Mouse (Mus musculus) stomach, postnatal 0 days (tissue): ENCODE results near the gene Mc1r. TPM values are rescaled to one million over a fixed set of nuclear protein-coding genes. Genes with fewer than 3 reads are reported as not detected.

Experiments
- ATAC-seq: fragments of 200-750 bp; cut with Nextera tagmentation; 2 replicates; pipeline ENCODE4 v1.8.0; 2017; ENCODE audit not compliant: low FRiP score, low TSS enrichment
- DNase-seq: peaks from one replicate; pipeline ENCODE4 v3.0.0-alpha.2; 2016; ENCODE audit warnings: low spot score
- H3K27ac ChIP-seq: fragments of 300-500 bp; sonication (generic); replicated peaks from 2 replicates; pipeline ENCODE4 v1.5.1; 2014; ENCODE audit warnings: mild to moderate bottlenecking, control low read depth
- H3K27me3 ChIP-seq: fragments of 300-500 bp; sonication (generic); 2 replicates; pipeline ENCODE4 v1.6.1; 2014; ENCODE audit warnings: low read length; ENCODE audit not compliant: control insufficient read depth, insufficient read depth
- H3K36me3 ChIP-seq: fragments of 300-500 bp; sonication (generic); 2 replicates; pipeline ENCODE4 v1.6.1; 2014; ENCODE audit warnings: low read length, mixed read lengths; ENCODE audit not compliant: control insufficient read depth, insufficient read depth
- H3K4me1 ChIP-seq: fragments of 300-500 bp; sonication (generic); replicated peaks from 2 replicates; pipeline ENCODE4 v1.6.1; 2014; ENCODE audit warnings: antibody characterized with exemption; ENCODE audit not compliant: control insufficient read depth, insufficient read depth
- H3K4me2 ChIP-seq: fragments of 300-500 bp; sonication (generic); replicated peaks from 2 replicates; pipeline ENCODE4 v1.6.1; 2014; ENCODE audit warnings: low read depth, mild to moderate bottlenecking, control low read depth, moderate library complexity
- H3K4me3 ChIP-seq: fragments of 300-500 bp; sonication (generic); 2 replicates; pipeline ENCODE4 v1.5.1; 2014; ENCODE audit warnings: low read depth, low read length, control low read depth
- H3K9ac ChIP-seq: fragments of 300-500 bp; sonication (generic); 2 replicates; pipeline ENCODE4 v1.6.1; 2014; ENCODE audit warnings: mild to moderate bottlenecking, low read length, control low read depth, mixed read lengths
- H3K9me3 ChIP-seq: fragments of 300-500 bp; sonication (generic); 2 replicates; pipeline ENCODE4 v1.6.1; 2016; ENCODE audit warnings: low read length; ENCODE audit not compliant: control insufficient read depth
- CTCF ChIP-seq: IDR thresholded peaks from 2 replicates; pipeline ENCODE4 v1.5.1; 2016; ENCODE audit warnings: antibody characterized with exemption, low read depth, mild to moderate bottlenecking, moderate library complexity
- EP300 ChIP-seq: optimal IDR thresholded peaks from 2 replicates; pipeline ENCODE3; 2016; ENCODE audit warnings: antibody characterized with exemption
- WGBS: fragments of 180-500 bp; shearing (Covaris S2); extraction: QIAGEN DNeasy Blood & Tissue Kit; methylation state at CpG from one replicate; pipeline ENCODE4 v1.1.7; 2014; 5-methylcytosine and 5-hydroxymethylcytosine counted together
- polyA plus RNA-seq: library from polyadenylated mRNA; unstranded; fragments of >200 nt; fragmentation: Nextera tagmentation; extraction: Ambion mirVana; gene quantifications from 2 replicates; pipeline ENCODE4 v1.2.1, GENCODE M21; 2015

Mc1r gene
- 0.05 TPM in 1 of 2 replicates, not detected in the other for polyA plus RNA-seq

DNA sequence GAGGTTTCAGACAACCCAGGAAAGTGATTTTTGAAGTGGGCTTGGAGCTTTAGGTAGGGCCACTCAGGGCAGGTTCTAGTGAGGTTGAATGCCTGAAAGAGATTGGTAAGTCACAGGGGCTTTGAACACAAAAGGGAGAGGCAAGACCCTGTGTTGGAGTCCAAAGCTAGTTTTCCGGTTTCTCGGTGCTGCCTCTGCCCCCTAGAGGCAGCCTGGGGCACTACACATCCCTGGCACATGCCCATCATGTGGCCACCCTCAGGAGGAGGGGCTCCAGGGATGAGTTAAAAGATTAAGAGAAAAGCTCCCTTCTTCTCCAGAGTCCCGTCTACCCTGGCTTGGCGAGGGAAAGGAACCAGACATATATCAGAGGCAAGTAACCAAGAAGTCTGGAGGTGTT lies at the start of gene Mc1r:
Gene Mc1r, plus strand, starts transcription at position 322 of the 400 bp plus-strand sequence.
- Histone ChIP-seq H3K4me1 (no peaks in the 10 kb centered on the region), H3K27ac (no peak within 1 kb of the TSS), H3K9me3 (no peaks in the 10 kb centered on the region), H3K27me3 (peaks cover 14% of the 10 kb centered on the region), H3K4me2 (no peak within 1 kb of the TSS), H3K36me3 (peaks cover 3% of the 10 kb centered on the region; the same call in 1 of the 2 replicates), H3K4me3 (no peak within 1 kb of the TSS), H3K9ac (no peak within 1 kb of the TSS)
- TF ChIP-seq CTCF (peak; percentile 83), EP300 (no peak)
- WGBS: 14% methylated on average over 4 of the region's 4 CpGs
- ATAC-seq (no peak), DNase-seq (peak; percentile 67)

DNA sequence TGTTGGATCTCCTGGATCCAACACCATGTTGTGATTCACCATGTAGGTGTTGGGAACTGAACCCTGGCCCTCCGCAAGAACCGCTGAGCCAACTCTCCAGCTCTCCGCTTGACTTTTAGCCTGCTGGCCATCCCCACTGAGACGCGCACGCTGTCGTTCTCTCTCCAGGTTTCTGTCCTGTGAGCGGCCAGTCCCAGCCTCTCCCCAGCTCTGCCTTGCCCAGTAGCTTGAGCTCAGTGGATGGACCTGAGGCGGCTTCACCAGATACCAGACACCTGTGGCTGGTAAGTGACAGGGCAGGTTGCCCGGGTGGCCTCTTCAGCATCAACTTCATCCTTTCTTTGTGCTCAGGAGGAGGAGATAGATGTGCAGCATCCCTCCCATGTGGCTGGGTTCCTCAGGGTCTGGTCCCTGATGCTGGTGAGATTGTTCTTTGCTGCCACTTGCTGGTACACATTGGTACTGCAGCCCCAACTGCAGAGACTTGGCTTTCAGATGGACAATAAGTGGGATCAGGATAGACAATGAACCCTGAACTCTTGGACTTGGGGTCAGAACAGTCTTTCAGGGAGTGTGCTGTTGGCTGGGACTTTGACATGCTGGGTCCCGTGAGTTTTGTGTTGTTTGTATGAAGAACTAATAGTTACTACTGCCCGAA lies 45.7 kb upstream of the Mc1r start:
- peak; percentile 38; the same call in 1 of the 2 replicates for ATAC-seq

DNA sequence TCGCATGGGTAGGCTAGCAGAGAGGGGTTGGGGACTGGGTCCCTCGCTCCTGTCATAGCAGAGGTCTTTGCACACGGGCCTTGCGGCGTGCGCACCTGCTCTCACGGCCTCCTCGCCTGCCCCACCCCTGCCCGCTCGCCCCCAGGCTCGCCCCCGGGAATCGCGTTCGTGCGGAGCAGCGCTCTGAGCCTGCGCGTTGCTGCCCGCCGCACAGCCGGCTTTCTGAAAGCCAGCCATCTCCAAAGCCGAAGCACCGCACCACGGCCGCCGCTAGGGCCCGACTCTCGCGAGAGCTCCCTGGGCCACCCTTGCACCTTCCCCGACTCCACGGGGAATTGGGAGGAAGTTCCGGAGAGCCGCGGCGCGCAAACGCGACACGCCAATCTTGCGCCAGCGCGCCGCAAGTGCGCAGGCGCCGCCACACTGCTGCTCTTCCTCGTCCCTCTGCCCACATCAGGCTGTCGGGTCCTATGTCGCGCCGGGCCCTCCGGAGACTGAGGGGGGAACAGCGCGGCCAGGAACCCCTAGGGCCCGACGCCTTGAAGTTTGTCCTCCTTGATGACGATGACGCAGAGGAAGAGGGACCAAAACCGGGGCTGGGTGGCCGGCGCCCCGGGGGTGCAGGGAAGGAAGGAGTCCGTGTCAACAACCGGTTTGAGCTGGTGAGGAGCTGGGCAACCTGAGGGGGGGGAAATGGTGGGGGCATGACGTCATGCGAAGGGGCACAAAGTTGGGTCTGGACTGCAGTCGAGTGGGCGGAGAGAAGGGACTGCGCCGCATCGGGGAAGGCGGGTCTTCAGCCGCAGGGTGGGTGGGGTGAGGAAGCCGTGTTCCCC lies 33.3 kb upstream of the Mc1r start, which contains the start of gene Tcf25:
Gene Tcf25, plus strand, starts transcription at position 351 of the 836 bp plus-strand sequence.
- ATAC-seq: peak; percentile 94
- Histone ChIP-seq H3K27me3 (no peaks in the 10 kb centered on the region), H3K4me3 (peak within 1 kb of the TSS; percentile 84), H3K9ac (peak within 1 kb of the TSS; percentile 94), H3K36me3 (no peaks in the 10 kb centered on the region), H3K4me2 (peak within 1 kb of the TSS; percentile 86), H3K4me1 (no peaks in the 10 kb centered on the region), H3K27ac (peak within 1 kb of the TSS; percentile 98), H3K9me3 (no peaks in the 10 kb centered on the region)
- WGBS: under 1% methylated on average over 72 of the region's 75 CpGs
- peak; percentile 98 for DNase-seq
- TF ChIP-seq EP300 (peak; percentile 98), CTCF (peak; percentile 79)

More for the DNA sequence above, 45.7 kb upstream of the Mc1r start:
- H3K4me1 ChIP-seq: no peaks in the 10 kb centered on the region
- no peak overlapping the region for H3K9ac ChIP-seq
- H3K4me3 ChIP-seq: no peak overlapping the region
- H3K9me3 ChIP-seq: no peaks in the 10 kb centered on the region
- H3K4me2 ChIP-seq: no peak overlapping the region
- H3K27me3 ChIP-seq: no peaks in the 10 kb centered on the region
- 45% methylated on average over 12 of the region's 12 CpGs for WGBS
- peak; percentile 81 for DNase-seq
- no peak overlapping the region for H3K27ac ChIP-seq
- no peaks in the 10 kb centered on the region for H3K36me3 ChIP-seq
- peak; percentile 97 for TF ChIP-seq CTCF
- no peak for TF ChIP-seq EP300

DNA sequence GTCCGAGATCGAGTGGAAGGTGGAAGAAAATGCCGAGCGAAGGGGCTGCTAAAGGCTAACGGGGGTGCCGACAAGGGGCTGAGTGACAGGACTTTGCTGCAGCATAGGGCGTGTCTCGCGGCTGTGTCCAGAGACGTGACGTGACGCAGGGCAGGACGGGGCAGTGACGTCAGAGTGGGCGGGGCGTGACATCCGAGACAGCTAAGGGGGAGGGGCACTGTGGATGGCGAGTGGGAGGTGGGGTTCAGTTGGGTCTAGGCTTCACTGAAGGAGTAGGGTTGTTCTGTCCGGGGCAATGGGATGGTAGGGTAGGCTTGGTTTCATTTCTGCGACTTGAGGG lies 32.7 kb upstream of the Mc1r start:
- Histone ChIP-seq H3K9ac (peak overlapping the region; percentile 94), H3K36me3 (no peaks in the 10 kb centered on the region), H3K9me3 (no peaks in the 10 kb centered on the region), H3K27me3 (no peaks in the 10 kb centered on the region), H3K27ac (peak overlapping the region; percentile 98), H3K4me1 (no peaks in the 10 kb centered on the region), H3K4me2 (peak overlapping the region; percentile 86), H3K4me3 (peak overlapping the region; percentile 84)
- DNase-seq (peak; percentile 94), ATAC-seq (peak; percentile 86)
- WGBS: 0% methylated on average over 14 of the region's 20 CpGs
- TF ChIP-seq EP300 (no peak), CTCF (no peak)

DNA sequence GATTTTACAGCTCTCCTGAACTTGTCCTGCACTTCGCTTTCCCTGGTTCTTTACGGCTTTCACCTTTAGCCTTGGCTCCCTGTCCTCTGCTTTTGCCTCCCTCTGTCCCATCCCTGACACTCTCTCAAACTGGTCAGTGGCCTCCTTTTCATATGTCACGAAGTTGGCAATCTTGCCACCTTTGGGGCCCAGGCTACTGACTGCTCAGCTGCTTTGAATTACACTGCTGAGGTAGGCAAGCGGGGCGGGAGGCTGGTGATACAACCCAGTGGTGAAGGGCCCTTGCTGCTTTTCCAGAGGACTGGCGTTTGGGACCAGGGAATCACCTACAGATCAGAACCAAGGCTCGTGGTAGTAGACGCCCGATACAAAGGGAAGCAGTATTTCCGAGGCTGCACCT lies 31.2 kb upstream of the Mc1r start:
- no peaks in the 10 kb centered on the region for H3K4me1 ChIP-seq
- H3K27ac ChIP-seq: no peak overlapping the region
- H3K9me3 ChIP-seq: no peaks in the 10 kb centered on the region
- no peak for TF ChIP-seq EP300
- 89% methylated on average over 10 of the region's 10 CpGs for WGBS
- ATAC-seq: no peak
- H3K9ac ChIP-seq: no peak overlapping the region
- H3K36me3 ChIP-seq: no peaks in the 10 kb centered on the region
- no peak for DNase-seq
- no peaks in the 10 kb centered on the region for H3K27me3 ChIP-seq
- H3K4me3 ChIP-seq: no peak overlapping the region
- no peak overlapping the region for H3K4me2 ChIP-seq

DNA sequence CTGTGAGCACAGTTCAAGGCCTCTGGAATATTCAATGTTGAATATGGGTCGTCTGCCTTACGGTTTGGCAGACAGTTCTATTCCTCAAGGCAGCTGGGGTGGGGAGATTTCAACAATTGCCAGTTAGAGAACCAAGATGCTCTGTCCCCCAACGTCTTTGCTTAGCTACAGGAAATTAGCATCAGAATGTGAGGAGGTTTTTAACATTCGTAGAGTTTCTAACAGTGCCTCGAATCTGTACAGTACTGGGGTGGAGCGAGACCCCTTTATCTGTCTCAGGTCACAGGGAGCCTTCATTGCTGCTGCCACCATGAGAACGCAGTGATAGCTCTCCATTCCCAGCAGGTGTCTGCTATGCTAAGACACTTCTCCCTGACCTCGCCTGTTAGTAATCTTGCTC lies 30.8 kb upstream of the Mc1r start:
- Histone ChIP-seq H3K36me3 (no peaks in the 10 kb centered on the region), H3K27ac (no peak overlapping the region), H3K4me2 (no peak overlapping the region), H3K4me1 (no peaks in the 10 kb centered on the region), H3K4me3 (no peak overlapping the region), H3K9ac (no peak overlapping the region), H3K9me3 (no peaks in the 10 kb centered on the region), H3K27me3 (no peaks in the 10 kb centered on the region)
- TF ChIP-seq CTCF: no peak
- TF ChIP-seq EP300: no peak
- no peak for ATAC-seq
- WGBS: 74% methylated on average over 8 of the region's 8 CpGs
- DNase-seq: no peak
